Mouse (Mus musculus) midbrain, embryonic 15.5 days (tissue): ENCODE results near the gene Fcgr4. TPM values are rescaled to one million over a fixed set of nuclear protein-coding genes. Genes with fewer than 3 reads are reported as not detected.

Source experiments
- ATAC-seq: fragments of 200-750 bp; cut with Nextera tagmentation; replicated peaks from 2 replicates; pipeline ENCODE4 v1.8.0; 2017; ENCODE audit warnings: moderate TSS enrichment
- H3K27ac ChIP-seq: fragments of 300-500 bp; sonication (generic); 2 replicates; pipeline ENCODE4 v1.5.1; 2015; ENCODE audit warnings: mild to moderate bottlenecking, inconsistent platforms
- H3K27me3 ChIP-seq: fragments of 300-500 bp; sonication (generic); replicated peaks from 2 replicates; pipeline ENCODE4 v1.6.1; 2015; ENCODE audit warnings: inconsistent platforms
- H3K36me3 ChIP-seq: fragments of 300-500 bp; sonication (generic); replicated peaks from 2 replicates; pipeline ENCODE4 v1.6.1; 2015; ENCODE audit warnings: inconsistent platforms
- H3K4me1 ChIP-seq: fragments of 300-500 bp; sonication (generic); 2 replicates; pipeline ENCODE4 v1.6.1; 2015; ENCODE audit warnings: inconsistent platforms
- H3K4me2 ChIP-seq: fragments of 300-500 bp; sonication (generic); 2 replicates; pipeline ENCODE4 v1.6.1; 2015; ENCODE audit warnings: inconsistent platforms, mild to moderate bottlenecking, moderate library complexity
- H3K4me3 ChIP-seq: fragments of 300-500 bp; sonication (generic); 2 replicates; pipeline ENCODE4 v1.5.1; 2015; ENCODE audit warnings: mild to moderate bottlenecking, inconsistent platforms
- H3K9ac ChIP-seq: fragments of 300-500 bp; sonication (generic); 2 replicates; pipeline ENCODE4 v1.6.1; 2015; ENCODE audit warnings: mild to moderate bottlenecking, inconsistent platforms
- H3K9me3 ChIP-seq: fragments of 300-500 bp; sonication (generic); 2 replicates; pipeline ENCODE4 v1.6.1; 2016; ENCODE audit warnings: inconsistent platforms
- WGBS: fragments of 180-500 bp; shearing (Covaris S2); methylation state at CpG from one replicate; pipeline ENCODE4 v1.1.7; 2015; ENCODE audit warnings: mixed read lengths; 5-methylcytosine and 5-hydroxymethylcytosine counted together
- polyA plus RNA-seq: library from polyadenylated mRNA; unstranded; fragments of >200 nt; fragmentation: Nextera tagmentation; extraction: Ambion mirVana; gene quantifications from 2 replicates; pipeline ENCODE4 v1.2.1, GENCODE M21; 2015

Fcgr4 gene
- polyA plus RNA-seq, 1 experiment from 2014 or later, result 0.53 TPM

DNA sequence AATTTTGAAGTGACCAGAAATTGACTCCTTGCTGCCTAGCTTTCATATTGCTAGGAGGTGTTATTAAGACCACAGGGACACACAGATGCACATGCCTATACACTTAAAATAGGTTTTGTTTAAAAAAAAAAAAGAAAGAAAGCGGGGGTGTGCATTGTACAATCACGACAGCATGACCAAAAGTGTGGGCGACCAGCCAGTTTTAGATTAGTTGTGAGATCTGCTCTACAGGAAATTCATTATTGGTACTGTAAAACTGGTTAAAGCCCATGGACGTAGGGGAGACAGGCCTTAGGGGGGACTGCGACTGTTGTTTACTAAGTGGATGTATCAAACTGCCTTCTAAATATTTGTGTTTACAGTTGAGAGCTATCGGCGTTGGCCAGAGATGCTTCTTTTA is 21.2 kb downstream of the Fcgr4 start:
- Histone ChIP-seq H3K36me3 (no peaks in the 10 kb centered on the region), H3K27ac (no peak overlapping the region), H3K4me2 (no peak overlapping the region), H3K4me1 (peaks cover 6% of the 10 kb centered on the region), H3K9ac (no peak overlapping the region), H3K9me3 (no peaks in the 10 kb centered on the region), H3K27me3 (0 out of 2 replicates have a peak, but pooled peaks cover 3% of the 10 kb centered on the region), H3K4me3 (no peak overlapping the region)
- no peak for ATAC-seq
- WGBS, result 85% methylated on average over 7 of the region's 7 CpGs

DNA sequence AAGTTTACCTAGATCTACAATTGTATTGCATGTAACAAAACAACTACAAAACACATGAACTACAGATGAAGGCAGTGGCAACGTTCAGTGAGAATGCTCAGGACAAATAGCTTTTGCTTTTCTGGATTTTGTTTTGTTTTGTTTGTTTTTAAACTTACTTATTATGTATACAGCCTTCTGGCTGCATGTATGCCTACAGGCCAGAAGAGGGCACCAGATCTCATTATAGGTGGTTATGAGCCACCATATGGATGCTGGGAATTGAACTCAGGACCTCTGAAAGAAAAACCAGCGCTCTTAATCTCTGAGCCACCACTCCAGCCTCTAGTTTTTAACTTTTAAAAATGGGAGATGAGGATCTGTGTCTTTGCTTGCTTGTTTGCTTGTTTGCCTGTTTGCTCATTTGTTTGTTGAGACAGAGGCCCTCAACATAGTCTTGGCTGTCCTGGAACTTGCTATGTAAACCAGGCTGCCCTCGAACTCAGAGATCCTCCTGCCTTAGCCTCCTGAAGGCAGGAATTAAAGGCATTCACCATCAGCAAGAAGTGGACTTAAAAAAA is 25.0 kb downstream of the Fcgr4 start:
- Histone ChIP-seq H3K9me3 (no peaks in the 10 kb centered on the region), H3K9ac (peak overlapping the region; percentile 63), H3K4me1 (no peaks in the 10 kb centered on the region), H3K4me3 (peak overlapping the region; percentile 62), H3K27me3 (0 out of 2 replicates have a peak, but pooled peaks cover 3% of the 10 kb centered on the region), H3K27ac (peak overlapping the region; percentile 85), H3K4me2 (peak overlapping the region; percentile 52), H3K36me3 (no peaks in the 10 kb centered on the region)
- WGBS, result 72% methylated on average over 3 of the region's 3 CpGs
- ATAC-seq, result no peak

DNA sequence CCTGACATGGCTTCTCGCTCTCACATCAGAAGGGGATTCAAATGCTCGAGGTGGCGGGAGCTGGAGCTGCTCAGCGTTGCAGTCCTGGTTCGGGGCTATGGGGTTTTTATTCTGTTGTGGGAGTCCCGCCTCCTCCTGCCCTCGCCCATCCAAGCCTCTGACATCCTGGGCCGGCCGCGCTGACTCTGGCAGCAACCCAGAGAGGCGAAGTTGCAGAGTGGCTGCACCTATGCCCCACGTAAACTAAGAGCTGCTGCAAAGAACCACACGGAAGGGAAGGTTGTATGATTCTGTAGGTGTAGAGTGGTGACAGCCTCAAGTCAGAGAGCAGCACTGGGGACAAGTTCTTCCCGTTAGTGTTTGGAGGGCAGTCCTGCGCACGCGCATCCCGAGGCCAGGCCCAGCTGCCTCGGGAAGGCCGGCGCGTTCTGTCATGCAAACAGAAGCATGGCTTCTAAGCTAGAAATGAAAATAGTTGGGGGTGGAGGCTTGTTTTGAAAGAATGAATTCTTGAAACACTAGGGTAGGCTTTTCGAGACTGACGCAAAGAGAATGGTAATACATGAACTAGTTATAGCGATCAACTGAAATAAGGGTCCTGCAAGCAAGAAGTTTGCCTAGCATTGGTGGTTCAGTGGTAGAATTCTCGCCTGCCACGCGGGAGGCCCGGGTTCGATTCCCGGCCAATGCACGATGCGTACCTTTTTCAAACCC is 25.8 kb downstream of the Fcgr4 start:
- 0% methylated on average over 33 of the region's 33 CpGs for WGBS
- H3K9ac ChIP-seq, result peak overlapping the region; percentile 63

DNA sequence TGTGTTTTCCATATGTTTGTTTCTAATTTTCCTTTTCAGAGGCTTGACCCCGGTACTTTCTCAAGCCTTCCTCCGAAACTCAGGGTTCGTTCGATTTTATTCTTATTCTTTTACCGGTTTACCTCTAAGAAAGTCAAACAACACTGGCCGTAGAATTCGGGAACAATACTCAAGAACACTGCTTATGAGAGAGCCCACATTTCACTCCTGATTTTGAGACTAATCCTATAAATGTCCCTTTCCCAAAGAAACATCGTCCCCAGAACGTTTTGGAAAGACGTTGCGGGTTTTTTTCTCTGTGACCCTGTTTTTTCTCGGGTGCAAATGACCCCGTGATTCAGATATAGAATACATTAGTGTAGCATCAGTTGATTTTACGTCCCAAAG is 26.4 kb downstream of the Fcgr4 start:
- Histone ChIP-seq H3K9me3 (no peaks in the 10 kb centered on the region), H3K36me3 (no peaks in the 10 kb centered on the region), H3K4me1 (no peaks in the 10 kb centered on the region), H3K4me2 (peak overlapping the region; percentile 52), H3K27me3 (0 out of 2 replicates have a peak, but pooled peaks cover 3% of the 10 kb centered on the region), H3K9ac (peak overlapping the region; percentile 31), H3K4me3 (peak overlapping the region; percentile 62), H3K27ac (no peak overlapping the region; the same call in 1 of the 2 replicates)
- peak; percentile 34 for ATAC-seq
- 5% methylated on average over 14 of the region's 14 CpGs for WGBS

More for the DNA sequence above, 25.8 kb downstream of the Fcgr4 start:
- Histone ChIP-seq H3K9me3 (no peaks in the 10 kb centered on the region), H3K27ac (peak overlapping the region; percentile 85), H3K4me3 (peak overlapping the region; percentile 62), H3K27me3 (0 out of 2 replicates have a peak, but pooled peaks cover 3% of the 10 kb centered on the region), H3K4me1 (no peaks in the 10 kb centered on the region), H3K4me2 (peak overlapping the region; percentile 52), H3K36me3 (no peaks in the 10 kb centered on the region)
- peak; percentile 96 for ATAC-seq

DNA sequence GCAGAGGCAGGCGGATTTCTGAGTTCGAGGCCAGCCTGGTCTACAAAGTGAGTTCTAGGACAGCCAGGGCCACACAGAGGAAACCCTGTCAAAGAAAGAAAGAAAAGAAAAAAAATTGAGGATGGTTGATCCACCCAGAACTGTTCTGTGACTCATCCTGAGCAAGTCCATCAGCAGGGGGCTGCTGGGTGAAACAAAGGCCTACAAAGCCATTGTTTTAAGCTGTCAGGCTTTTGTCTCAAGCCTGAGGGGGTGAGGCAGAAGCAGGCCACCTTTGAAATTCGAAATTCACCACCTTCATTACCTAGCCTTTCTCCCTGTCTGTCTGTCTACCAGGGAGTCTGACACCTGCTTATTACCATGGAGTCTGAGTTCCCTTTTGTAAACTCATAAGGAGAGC is 27.8 kb downstream of the Fcgr4 start:
- H3K27ac ChIP-seq, result no peak overlapping the region
- H3K4me2 ChIP-seq, result no peak overlapping the region
- no peaks in the 10 kb centered on the region for H3K9me3 ChIP-seq
- WGBS, result 76% methylated on average over 3 of the region's 3 CpGs
- H3K36me3 ChIP-seq, result no peaks in the 10 kb centered on the region
- H3K9ac ChIP-seq, result no peak overlapping the region
- no peak overlapping the region for H3K4me3 ChIP-seq
- H3K27me3 ChIP-seq, result no peaks in the 10 kb centered on the region
- no peak for ATAC-seq
- no peaks in the 10 kb centered on the region for H3K4me1 ChIP-seq

DNA sequence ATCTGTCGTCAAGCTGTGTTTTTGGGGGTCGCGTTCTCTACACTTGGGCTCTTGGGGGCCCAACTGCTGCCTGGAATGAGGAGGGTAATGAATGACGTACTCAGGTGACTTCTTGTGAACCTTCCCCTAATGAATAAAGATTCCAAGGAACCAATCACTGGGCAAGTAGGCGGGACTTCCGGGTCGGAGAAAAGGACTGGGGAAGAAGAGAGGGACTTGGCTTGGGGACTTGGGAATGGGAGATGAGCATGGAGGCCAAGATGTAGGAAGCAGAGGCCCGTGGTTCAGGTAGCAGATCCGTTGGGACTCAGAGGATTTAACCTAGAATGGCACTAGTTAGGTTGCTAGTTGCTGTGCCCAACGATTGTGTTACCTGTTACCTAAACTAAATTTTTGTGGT is 30.5 kb downstream of the Fcgr4 start:
- H3K9me3 ChIP-seq, result no peaks in the 10 kb centered on the region
- no peaks in the 10 kb centered on the region for H3K36me3 ChIP-seq
- no peak overlapping the region for H3K27ac ChIP-seq
- no peaks in the 10 kb centered on the region for H3K4me1 ChIP-seq
- whole genome bisulfite sequencing, result 49% methylated on average over 10 of the region's 10 CpGs
- 0 out of 2 replicates have a peak overlapping the region, but pooled peaks have one; percentile 3 for H3K4me3 ChIP-seq
- no peak for ATAC-seq
- no peak overlapping the region for H3K4me2 ChIP-seq
- no peaks in the 10 kb centered on the region for H3K27me3 ChIP-seq
- H3K9ac ChIP-seq, result no peak overlapping the region

DNA sequence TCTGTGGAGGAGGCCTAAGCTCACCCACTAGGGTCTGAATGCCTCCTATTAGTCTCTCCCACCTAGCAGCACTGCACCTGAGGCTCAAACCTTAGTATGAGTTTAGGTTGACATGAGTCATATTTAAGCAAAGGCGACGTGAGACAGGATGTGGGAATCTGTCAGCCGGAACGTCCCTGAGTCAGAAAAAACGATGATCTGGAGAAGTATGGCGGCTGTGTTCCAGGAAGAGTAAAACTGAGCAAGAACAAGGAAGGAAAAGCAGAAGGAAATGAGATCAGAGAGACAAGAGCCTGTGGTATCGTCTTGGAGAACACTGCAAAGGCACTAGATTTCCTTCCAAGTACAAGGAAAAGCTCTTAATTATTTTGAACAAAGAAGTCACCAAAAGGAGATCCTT is 32.1 kb downstream of the Fcgr4 start:
- H3K4me2 ChIP-seq, result no peak overlapping the region
- no peak overlapping the region for H3K9ac ChIP-seq
- no peaks in the 10 kb centered on the region for H3K4me1 ChIP-seq
- H3K4me3 ChIP-seq, result no peak overlapping the region
- no peak for ATAC-seq
- no peaks in the 10 kb centered on the region for H3K9me3 ChIP-seq
- H3K27me3 ChIP-seq, result no peaks in the 10 kb centered on the region
- H3K27ac ChIP-seq, result no peak overlapping the region
- 91% methylated on average over 7 of the region's 7 CpGs for WGBS
- H3K36me3 ChIP-seq, result no peaks in the 10 kb centered on the region

DNA sequence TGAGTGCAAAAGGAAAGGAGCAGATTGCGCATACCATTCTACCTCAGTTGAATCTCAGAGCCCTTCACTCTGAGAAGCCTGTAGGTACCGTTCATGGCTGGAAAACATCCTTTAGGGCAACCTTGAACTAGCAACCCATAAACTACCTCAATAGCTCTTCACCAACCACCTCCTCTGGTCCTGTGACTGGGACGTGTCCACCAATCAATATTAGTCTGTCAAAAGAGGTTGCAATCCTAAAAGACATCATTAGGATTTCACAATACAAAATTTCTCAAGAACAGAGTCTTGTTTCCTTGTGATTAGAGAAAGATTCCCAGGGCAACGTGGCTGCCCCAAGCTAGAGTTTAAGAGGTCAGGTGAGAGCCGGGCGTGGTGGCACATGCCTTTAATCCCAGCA is 34.6 kb downstream of the Fcgr4 start:
- Histone ChIP-seq H3K4me1 (no peaks in the 10 kb centered on the region), H3K27me3 (no peaks in the 10 kb centered on the region), H3K9me3 (no peaks in the 10 kb centered on the region), H3K9ac (no peak overlapping the region), H3K27ac (no peak overlapping the region), H3K4me2 (no peak overlapping the region), H3K4me3 (no peak overlapping the region), H3K36me3 (no peaks in the 10 kb centered on the region)
- ATAC-seq, result no peak
- 84% methylated on average over 6 of the region's 6 CpGs for WGBS

DNA sequence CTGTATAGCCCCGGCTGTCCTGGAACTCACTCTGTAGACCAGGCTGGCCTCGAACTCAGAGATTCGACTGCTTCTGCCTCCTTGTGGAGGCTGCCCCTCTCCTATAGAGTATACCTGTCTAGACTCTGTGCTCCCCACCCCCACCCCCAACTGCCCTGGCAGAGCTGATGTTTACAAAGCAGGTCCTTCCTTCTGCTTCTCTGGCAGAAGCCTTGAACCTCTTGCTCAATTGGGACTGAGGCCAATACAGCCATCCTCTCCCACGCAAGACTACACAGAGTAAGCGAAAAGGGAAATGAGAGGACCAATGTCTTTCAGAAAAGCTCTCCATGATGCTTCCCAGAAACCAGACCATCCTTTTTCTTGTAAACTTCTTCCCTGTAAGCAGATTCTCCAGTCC is 38.5 kb downstream of the Fcgr4 start:
- WGBS, result 92% methylated on average over 5 of the region's 5 CpGs
- Histone ChIP-seq H3K9me3 (no peaks in the 10 kb centered on the region), H3K36me3 (no peaks in the 10 kb centered on the region), H3K4me1 (no peaks in the 10 kb centered on the region), H3K4me2 (no peak overlapping the region), H3K9ac (no peak overlapping the region), H3K27ac (no peak overlapping the region), H3K4me3 (no peak overlapping the region), H3K27me3 (peaks cover 5% of the 10 kb centered on the region; the same call in 1 of the 2 replicates)
- no peak for ATAC-seq

DNA sequence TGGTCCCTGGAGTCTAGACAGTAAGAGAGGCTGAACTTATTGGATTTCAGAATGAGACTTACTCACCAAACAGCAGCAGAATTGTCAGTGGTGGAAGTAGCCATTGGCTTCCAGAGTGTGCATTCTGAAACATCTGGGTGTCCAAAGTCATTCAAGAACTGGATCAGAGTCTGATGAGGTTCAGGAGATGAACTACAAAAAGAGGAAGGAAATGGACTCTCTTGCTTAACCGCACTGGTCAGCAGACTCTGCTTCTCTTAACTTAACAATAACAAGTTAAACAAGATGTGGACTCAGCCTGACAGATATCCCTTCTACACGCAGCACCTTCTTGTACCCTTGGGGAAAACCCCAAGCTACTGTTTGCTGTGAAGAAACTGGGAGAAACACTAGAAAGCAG is 40.5 kb downstream of the Fcgr4 start:
- no peaks in the 10 kb centered on the region for H3K4me1 ChIP-seq
- no peak overlapping the region for H3K4me3 ChIP-seq
- no peak for ATAC-seq
- H3K36me3 ChIP-seq, result no peaks in the 10 kb centered on the region
- H3K4me2 ChIP-seq, result no peak overlapping the region
- peaks cover 16% of the 10 kb centered on the region for H3K27me3 ChIP-seq
- H3K9ac ChIP-seq, result no peak overlapping the region
- WGBS, result 78% methylated on average over 2 of the region's 2 CpGs
- H3K27ac ChIP-seq, result no peak overlapping the region
- no peaks in the 10 kb centered on the region for H3K9me3 ChIP-seq

DNA sequence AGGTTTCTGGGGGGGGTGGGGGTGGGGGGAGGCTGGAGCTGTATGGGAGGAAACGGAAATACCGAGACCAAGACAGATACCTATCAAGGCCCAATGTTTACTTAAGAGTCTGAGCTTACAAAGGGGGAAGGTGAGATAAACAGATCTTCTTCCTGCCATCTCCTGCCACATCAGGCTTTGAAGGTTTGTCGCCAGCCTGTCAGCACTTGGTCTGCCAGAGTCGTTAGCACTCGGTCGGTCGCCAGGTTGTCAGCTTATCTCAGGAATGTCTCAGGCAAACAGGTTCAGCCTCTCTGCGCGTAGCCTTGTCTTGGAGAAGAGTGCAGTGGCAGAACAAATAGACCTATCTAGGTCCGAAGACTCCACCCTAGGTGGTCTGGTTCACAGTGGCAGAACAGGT is 41.7 kb downstream of the Fcgr4 start:
- 62% methylated on average over 10 of the region's 10 CpGs for WGBS
- H3K9ac ChIP-seq, result no peak overlapping the region
- ATAC-seq, result no peak

DNA sequence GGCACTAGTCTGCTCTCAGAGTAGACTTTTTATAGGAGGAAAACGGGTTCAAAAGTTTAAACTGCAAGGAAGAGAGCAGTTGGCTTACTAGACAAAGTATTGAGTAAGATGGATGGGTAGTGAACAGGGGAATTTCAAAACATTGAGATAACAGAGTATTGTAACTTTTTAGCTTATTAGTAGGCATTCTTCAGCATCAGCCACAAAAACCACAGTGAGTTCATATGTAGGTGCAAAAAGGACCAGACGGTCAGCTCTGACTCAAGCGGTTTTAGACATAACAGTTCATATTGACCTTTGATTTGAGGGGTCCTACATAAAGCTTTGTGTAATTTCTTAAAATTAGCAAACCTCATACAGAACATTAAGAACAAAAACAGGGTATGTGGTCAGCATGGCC is 42.8 kb downstream of the Fcgr4 start:
- no peak overlapping the region for H3K4me3 ChIP-seq
- H3K4me1 ChIP-seq, result peaks cover 3% of the 10 kb centered on the region; the same call in 1 of the 2 replicates
- H3K9me3 ChIP-seq, result no peaks in the 10 kb centered on the region
- H3K4me2 ChIP-seq, result no peak overlapping the region
- no peak overlapping the region for H3K9ac ChIP-seq
- no peak overlapping the region for H3K27ac ChIP-seq
- no peaks in the 10 kb centered on the region for H3K36me3 ChIP-seq
- peaks cover 30% of the 10 kb centered on the region for H3K27me3 ChIP-seq
- WGBS, result 91% methylated on average over 3 of the region's 3 CpGs
- ATAC-seq, result no peak

More for the DNA sequence above, 41.7 kb downstream of the Fcgr4 start:
- H3K4me1 ChIP-seq, result peaks cover 3% of the 10 kb centered on the region; the same call in 1 of the 2 replicates
- no peak overlapping the region for H3K4me3 ChIP-seq
- H3K9me3 ChIP-seq, result no peaks in the 10 kb centered on the region
- no peak overlapping the region for H3K4me2 ChIP-seq
- H3K27me3 ChIP-seq, result peaks cover 23% of the 10 kb centered on the region
- H3K27ac ChIP-seq, result no peak overlapping the region
- H3K36me3 ChIP-seq, result no peaks in the 10 kb centered on the region
